Mouse (Mus musculus): ENCODE measurements around the gene Dkk3.
"Not testable (repeated sequence)": the region's sequence is repeated elsewhere in the genome, so short reads cannot be mapped to it uniquely, and the experiment has no call there.

Gene Dkk3

GRCm38 (mm10) chr7:112132005-112132404, 26.9 kb downstream of the Dkk3 start:
- in situ Hi-C loops (cut with MboI, MseI): no loop called here

DNA sequence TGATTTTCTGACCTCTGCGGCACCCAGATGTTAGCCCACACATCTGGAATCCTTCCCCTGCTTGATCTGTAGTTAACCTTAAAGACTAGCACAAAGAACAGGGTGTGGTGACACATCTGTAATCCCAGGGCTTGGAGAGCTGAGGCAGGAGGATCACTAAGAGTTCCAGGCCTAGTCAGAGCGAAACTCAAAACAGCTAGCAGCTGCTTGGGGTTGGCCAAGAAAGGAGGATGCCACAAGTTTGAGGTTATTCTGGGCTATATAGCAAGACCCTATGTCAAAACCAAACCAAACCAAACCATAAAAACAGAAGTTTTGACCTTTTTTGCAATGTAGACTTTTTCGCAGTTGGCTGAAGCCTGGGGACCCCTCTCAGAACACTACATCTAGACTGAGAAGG, 28.2 kb downstream of the Dkk3 start:
- in situ Hi-C loops (cut with MboI, MseI): no loop called here

DNA sequence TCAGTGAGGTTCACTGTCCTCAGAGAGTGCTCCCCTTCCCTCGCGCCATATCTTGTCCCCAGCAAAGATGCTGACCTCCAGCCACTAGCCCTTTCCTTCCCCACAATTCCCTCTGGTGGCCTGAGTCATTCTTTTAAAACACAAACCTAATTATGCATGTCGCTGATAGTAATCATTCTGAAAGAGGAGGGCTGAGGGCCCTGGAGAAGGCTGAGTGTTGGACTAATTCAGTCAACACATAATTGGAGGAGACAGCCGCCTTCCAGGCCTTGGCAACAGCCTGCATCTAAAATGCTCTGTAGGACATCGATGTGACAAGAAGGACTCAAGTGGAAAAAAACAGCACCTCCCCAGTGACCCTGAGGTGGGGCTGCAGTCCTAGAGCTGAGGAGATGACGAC, 29.0 kb downstream of the Dkk3 start:
- in situ Hi-C loops (cut with MboI, MseI): no loop called here

- in situ Hi-C loops (cut with MboI, MseI): no loop called here
Observed at GRCm38 (mm10) chr7:112128810-112129209, 30.0 kb downstream of the Dkk3 start.

GRCm38 (mm10) chr7:112127954-112128353, 30.9 kb downstream of the Dkk3 start:
- in situ Hi-C loops (cut with MboI, MseI): no loop called here

DNA sequence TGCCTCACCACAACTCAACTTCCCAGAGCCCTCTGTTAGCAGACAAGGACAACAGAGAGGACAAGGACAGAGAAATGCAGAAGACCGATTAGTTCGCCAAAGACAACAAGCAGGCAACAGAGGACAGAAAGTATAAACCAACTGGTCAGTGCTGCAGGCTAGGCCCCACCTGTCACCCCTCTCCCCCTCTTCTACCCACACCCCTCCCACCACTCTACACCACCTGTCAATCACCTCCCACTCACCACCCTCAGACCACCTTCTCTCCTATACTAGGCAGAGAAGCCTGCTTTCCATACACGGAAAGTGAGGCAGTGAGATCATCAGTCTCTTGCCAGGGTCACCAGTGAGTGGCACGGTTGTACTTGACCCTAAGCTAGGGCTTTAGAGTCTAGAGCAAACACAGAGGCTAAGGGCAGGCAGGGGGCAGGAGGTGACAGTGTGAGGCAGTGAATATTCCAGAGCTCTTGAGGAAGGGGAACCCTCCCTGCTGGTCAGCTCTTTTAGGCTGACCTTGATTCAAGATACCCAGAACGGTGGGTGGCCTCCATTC, 31.7 kb downstream of the Dkk3 start:
- in situ Hi-C loops (cut with MboI, MseI): no loop called here

GRCm38 (mm10) chr7:112125625-112126260, 33.1 kb downstream of the Dkk3 start:
- in situ Hi-C loops (cut with MboI, MseI): no loop called here

GRCm38 (mm10) chr7:112123612-112124011, 35.2 kb downstream of the Dkk3 start:
- in situ Hi-C loops (cut with MboI, MseI): no loop called here

DNA sequence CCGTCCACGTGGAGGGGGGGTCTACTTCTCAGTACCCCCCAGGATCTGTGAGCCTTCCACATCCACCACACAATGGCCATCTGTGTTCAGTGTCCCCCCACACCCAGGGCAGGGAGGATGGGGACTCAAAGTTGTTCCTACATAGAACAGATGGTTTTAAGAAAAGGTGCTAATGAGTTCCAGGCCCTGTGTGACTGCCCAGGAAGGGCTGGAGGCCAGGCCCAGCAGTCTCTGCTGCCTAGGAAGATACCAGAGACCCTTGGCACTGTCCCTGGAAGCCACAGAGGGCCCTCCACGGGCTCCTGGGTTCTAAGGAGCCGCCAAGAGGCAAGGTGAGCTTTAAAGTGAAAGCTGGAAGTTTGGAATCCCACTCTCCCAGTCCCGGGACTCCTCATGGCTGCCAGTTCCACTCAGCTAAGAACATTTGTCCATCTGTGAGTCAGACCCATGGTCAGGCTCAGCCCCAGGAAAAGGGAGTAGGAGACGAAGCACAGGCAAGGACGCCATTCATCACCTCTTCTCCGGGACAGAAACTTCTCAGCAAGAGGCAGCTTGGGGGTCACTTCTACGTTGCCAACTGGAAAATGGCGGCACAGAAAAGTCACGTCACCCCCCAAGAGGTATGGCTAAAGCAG, 36.9 kb downstream of the Dkk3 start:
- in situ Hi-C loops (cut with MboI, MseI): no loop called here

DNA sequence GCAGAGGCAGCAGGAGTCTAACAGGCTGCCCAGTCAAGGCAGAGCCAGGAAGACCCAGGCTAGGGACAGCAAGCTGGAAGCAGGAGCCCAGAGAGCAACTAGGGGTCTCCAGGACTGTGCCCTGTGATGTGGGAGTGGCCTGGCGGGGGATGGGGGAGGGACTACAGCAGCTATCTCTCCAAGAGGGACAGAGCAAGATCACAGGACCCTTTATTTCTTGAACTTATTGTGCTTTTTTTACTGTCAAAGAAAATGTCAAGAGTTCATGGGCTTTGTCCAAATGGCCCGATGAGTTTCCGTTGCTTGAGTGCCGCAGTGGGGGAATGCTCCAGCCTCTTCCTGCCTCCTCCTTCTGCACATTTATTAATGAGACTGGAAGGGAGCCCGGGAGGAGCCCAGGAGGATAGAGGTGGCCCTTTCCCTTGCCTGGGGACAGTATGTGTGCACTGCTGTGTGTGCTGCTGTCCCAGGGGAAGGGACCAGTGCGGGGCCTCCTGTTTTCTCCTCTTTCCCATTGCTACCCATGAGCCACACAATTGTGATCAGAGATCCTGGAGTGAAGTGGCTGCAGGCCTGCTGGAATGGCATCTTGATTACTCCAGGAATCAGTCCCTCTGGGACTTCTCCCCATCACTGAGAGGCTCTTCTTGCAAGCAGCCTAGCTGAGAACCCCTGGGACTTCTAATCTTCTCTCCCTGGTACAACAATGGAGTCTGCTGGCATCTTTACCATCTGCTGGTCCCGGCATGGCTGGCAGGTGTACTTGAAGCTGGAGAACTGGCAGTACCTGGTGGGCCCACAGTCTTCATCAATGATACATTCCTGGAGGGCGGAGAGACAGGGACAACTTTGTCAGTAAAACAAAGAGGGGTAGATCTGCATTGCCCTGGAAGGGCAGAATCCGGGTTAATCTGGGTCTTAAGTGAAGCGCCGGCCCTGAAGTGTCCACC, 37.7 kb downstream of the Dkk3 start:
- in situ Hi-C loops (cut with MboI, MseI): no loop called here

DNA sequence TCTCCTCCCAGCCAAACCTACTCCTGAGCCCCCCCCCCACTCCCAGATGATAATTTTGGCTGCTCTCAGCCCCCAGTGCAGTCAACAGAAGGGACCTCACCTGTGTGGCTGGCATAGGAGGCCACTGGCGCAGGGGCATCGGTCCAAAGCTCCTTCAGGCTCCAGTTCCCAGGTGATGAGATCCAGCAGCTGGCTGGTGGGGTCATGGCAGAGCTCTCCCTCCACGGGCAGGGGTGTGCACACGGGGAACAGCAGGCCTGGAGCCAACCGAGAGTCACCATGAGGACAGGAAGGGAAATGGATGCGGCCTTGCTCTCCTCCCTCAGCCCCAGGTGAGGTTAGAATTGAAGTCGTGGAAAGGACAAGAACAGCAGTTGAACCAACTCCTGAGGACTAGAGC, 39.6 kb downstream of the Dkk3 start:
- in situ Hi-C loops (cut with MboI, MseI): no loop called here

- in situ Hi-C loops (cut with MboI, MseI): no loop called here
Observed at GRCm38 (mm10) chr7:112118086-112118485, 40.8 kb downstream of the Dkk3 start.

DNA sequence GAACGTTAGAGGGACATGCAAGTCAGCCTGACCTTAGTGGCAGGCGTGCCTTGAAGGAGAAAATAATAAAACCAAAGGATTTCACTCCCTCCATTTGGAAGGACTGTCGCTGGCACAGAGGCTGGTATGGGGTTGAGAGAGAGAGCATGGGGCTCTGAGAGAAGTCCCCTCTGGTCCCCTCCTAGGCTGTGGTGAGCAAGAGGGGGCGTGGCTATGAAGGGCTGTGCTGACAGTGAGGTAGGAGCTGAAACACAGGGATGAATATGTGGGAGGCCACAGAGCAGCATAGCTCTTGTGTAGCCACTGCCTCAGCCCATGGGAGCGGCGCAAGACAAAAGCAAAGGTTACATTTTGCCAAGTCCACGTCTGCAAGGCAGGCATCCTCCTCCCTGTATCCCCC, 41.4 kb downstream of the Dkk3 start:
- in situ Hi-C loops (cut with MboI, MseI): no loop called here

GRCm38 (mm10) chr7:112110638-112111372, 48.1 kb downstream of the Dkk3 start:
- in situ Hi-C loops (cut with MboI, MseI): no loop called here

DNA sequence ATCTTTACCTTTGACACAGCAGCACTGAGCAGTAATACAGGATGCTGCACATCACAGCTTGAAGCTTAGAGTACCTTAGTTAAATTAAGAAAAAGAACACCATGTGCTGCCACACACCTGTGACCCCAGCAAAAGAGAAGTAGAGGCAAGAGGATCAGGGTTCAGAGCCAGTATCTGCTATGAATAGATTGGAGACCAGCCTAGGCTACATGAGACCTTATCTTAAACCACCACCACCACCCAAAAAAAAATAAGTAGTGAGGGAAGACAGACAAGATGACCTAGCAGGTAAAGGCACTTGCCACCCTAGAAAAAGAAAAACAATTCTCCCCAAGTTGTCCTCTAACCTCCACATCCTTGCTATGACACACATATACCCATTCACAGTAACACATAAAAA, 50.1 kb downstream of the Dkk3 start:
- in situ Hi-C loops (cut with MboI, MseI): no loop called here

GRCm38 (mm10) chr7:112103816-112104215, 55.0 kb downstream of the Dkk3 start:
- in situ Hi-C loops (cut with MboI, MseI): loop anchor here in 1 of 2 experiments (5.0 kb wide), 1 partner anchor 262 kb away; no protein-coding TSS in a partner anchor

- in situ Hi-C loops (cut with MboI, MseI): loop anchor here in 1 of 2 experiments (5.0 kb wide), 1 partner anchor 261 kb away; no protein-coding TSS in a partner anchor
Observed at GRCm38 (mm10) chr7:112102933-112103332, 55.9 kb downstream of the Dkk3 start.

DNA sequence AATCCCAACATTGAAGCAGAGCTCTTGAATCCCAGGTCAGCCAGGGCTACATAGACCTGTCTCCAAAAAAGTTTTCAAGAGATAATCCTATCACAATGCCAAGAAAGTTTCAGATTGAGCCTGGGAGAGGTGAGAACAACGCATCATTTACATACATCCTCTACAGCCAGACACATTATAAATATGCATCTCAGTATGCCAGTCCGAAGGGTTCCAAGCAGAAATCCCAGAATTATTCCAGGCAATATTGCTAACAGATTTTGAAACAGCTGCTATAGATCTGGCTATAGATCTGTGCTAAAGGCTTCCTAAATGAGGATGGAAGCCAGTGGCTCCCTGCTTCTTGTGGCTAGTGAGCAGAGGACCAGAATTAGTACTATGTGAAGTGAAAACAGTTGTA, 58.0 kb downstream of the Dkk3 start:
- in situ Hi-C loops (cut with MboI, MseI): loop anchor here in 1 of 2 experiments (5.0 kb wide), 1 partner anchor 259 kb away; no protein-coding TSS in a partner anchor

DNA sequence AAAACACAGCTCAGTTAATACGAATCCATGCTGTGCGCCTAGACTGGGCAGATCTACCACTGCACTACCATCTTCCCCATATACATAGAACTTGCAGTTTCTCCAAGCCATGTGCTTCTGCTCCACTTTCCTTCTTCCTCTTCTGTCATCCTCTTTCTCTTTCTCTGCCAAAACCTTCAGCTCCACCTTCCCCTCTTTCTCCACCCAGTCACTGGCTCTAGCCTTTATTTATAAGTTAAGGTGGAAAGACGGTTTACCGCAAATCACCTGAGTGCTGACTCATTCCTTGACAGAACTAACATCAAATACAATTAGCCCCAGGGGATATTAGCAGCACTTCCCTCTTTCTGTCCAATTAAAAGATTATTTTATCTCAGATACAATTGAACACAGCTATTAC, 63.9 kb downstream of the Dkk3 start:
- in situ Hi-C loops (cut with MboI, MseI): not testable (repeated sequence)

- in situ Hi-C loops (cut with MboI, MseI): loop anchor here (10.0 kb wide), 1 partner anchor 289 kb away; no protein-coding TSS in a partner anchor
Observed at GRCm38 (mm10) chr7:112086186-112086585, 72.7 kb downstream of the Dkk3 start.

- in situ Hi-C loops (cut with MboI, MseI): loop anchor here (10.0 kb wide), 1 partner anchor 290 kb away; no protein-coding TSS in a partner anchor
Observed at GRCm38 (mm10) chr7:112085062-112085461, 73.8 kb downstream of the Dkk3 start.

Measured in T-helper 17 cell (primary cell).